Mouse (Mus musculus) hindbrain, postnatal 0 days (tissue): ENCODE results near the gene Cct4. TPM values are rescaled to one million over a fixed set of nuclear protein-coding genes. Genes with fewer than 3 reads are reported as not detected.

ENCODE experiments used
- ATAC-seq: fragments of 200-750 bp; cut with Nextera tagmentation; 2 replicates; pipeline ENCODE4 v1.8.0; 2017; ENCODE audit warnings: mild to moderate bottlenecking, moderate TSS enrichment, moderate library complexity
- DNase-seq: peaks from one replicate; pipeline ENCODE4 v3.0.0-alpha.2; 2015; ENCODE audit warnings: low spot score
- H3K27ac ChIP-seq: fragments of 300-500 bp; sonication (generic); 2 replicates; pipeline ENCODE4 v1.5.1; 2014; ENCODE audit warnings: mild to moderate bottlenecking
- H3K27me3 ChIP-seq: fragments of 300-500 bp; sonication (generic); 2 replicates; pipeline ENCODE4 v1.6.1; 2014; ENCODE audit warnings: low read length, mixed read lengths; ENCODE audit not compliant: insufficient read depth
- H3K36me3 ChIP-seq: fragments of 300-500 bp; sonication (generic); 2 replicates; pipeline ENCODE4 v1.6.1; 2014; ENCODE audit warnings: low read length, mixed read lengths; ENCODE audit not compliant: insufficient read depth
- H3K4me1 ChIP-seq: fragments of 300-500 bp; sonication (generic); 2 replicates; pipeline ENCODE4 v1.6.1; 2014; ENCODE audit warnings: antibody characterized with exemption, low read length, mixed read lengths; ENCODE audit not compliant: insufficient read depth
- H3K4me2 ChIP-seq: fragments of 300-500 bp; sonication (generic); 2 replicates; pipeline ENCODE4 v1.6.1; 2014; ENCODE audit warnings: low read depth, mild to moderate bottlenecking, low read length, moderate library complexity, mixed read lengths
- H3K4me3 ChIP-seq: fragments of 300-500 bp; sonication (generic); 2 replicates; pipeline ENCODE4 v1.5.1; 2014; ENCODE audit warnings: low read length
- H3K9ac ChIP-seq: fragments of 300-500 bp; sonication (generic); replicated peaks from 2 replicates; pipeline ENCODE4 v1.6.1; 2014; ENCODE audit warnings: mild to moderate bottlenecking, low read length, moderate library complexity, mixed read lengths
- H3K9me3 ChIP-seq: fragments of 300-500 bp; sonication (generic); 2 replicates; pipeline ENCODE4 v1.6.1; 2016; ENCODE audit warnings: low read length, mixed read lengths
- CTCF ChIP-seq: IDR thresholded peaks from 2 replicates; pipeline ENCODE4 v1.5.1; 2016; ENCODE audit warnings: antibody characterized with exemption, control low read depth, low read depth
- WGBS: fragments of 180-500 bp; shearing (Covaris S2); extraction: QIAGEN DNeasy Blood & Tissue Kit; methylation state at CpG from one replicate; pipeline ENCODE4 v1.1.7; 2014; 5-methylcytosine and 5-hydroxymethylcytosine counted together
- polyA plus RNA-seq: library from polyadenylated mRNA; unstranded; fragments of >200 nt; fragmentation: Nextera tagmentation; extraction: Ambion mirVana; gene quantifications from 2 replicates; pipeline ENCODE4 v1.2.1, GENCODE M21; 2015
- total RNA-seq: library from RNA; depleted of rRNA; stranded (reverse); fragments of >200 nt; gene quantifications from 2 replicates; pipeline ENCODE4 v1.2.3, GENCODE M21; 2014

Cct4 gene
- total and polyA plus RNA-seq, 2 experiments from 2014 or later: 143 to 220 TPM

DNA sequence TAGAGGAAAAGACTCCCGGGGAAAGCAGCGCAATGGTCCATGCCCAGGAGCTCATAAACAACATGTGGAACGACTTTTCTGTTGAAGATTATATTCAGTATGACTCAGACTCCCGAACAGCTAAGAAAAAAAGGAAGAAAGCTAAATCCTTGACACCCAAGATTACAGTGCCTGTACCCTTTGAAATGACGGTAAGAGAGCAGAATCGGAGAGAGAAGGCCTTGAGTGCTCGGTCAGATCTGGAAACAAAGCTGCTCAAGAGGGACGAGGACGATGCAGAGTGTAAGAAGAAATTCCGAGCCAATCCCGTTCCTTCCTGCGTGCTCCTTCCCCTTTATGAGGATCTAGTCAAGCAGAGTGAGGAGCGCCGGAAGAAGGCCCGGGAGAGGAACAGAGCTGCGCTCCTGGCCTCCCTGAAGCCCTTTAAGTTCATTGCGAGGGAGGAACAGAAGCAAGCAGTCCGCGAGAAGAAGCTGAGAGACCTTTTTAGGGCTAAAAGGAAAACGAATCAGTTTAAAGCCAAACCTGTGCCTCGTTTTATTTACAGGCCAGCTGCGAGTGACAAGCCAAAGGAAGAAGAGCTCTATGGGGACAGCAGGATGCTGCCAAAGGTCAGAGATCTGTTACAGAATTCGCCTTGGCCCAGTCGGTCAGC is 29.9 kb downstream of the Cct4 start:
- H3K9me3 ChIP-seq: no peaks in the 10 kb centered on the region
- no peak overlapping the region for H3K9ac ChIP-seq
- H3K4me2 ChIP-seq: no peak overlapping the region
- no peaks in the 10 kb centered on the region for H3K4me1 ChIP-seq
- no peak for TF ChIP-seq CTCF
- no peaks in the 10 kb centered on the region for H3K27me3 ChIP-seq
- no peak overlapping the region for H3K4me3 ChIP-seq
- no peaks in the 10 kb centered on the region for H3K36me3 ChIP-seq
- ATAC-seq (no peak), DNase-seq (no peak)
- 68% methylated on average over 24 of the region's 24 CpGs for WGBS
- H3K27ac ChIP-seq: no peak overlapping the region

DNA sequence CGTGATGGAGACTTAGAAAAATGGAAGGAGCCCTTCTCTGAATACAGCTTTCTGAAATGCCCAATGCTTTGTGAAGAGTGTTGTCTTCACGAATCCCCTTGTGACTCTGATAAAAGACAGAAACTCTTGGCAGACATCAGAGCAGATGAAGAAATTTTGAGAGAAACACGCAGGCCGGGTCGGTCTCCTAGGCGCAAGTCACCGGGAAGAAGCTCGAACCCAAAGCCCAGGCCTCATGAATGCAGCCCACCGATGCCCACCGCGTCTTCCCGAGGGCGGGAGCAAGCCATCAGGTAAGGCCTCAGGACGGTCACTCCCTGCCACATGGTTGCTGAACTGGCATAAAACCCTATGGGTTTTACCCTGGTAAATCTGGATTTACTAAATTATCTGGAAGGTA is 30.5 kb downstream of the Cct4 start:
- WGBS: 94% methylated on average over 14 of the region's 14 CpGs
- no peak for DNase-seq
- Histone ChIP-seq H3K27ac (no peak overlapping the region), H3K27me3 (no peaks in the 10 kb centered on the region), H3K9ac (no peak overlapping the region), H3K4me3 (no peak overlapping the region), H3K9me3 (no peaks in the 10 kb centered on the region), H3K36me3 (no peaks in the 10 kb centered on the region), H3K4me2 (no peak overlapping the region), H3K4me1 (no peaks in the 10 kb centered on the region)
- no peak for TF ChIP-seq CTCF
- no peak for ATAC-seq

DNA sequence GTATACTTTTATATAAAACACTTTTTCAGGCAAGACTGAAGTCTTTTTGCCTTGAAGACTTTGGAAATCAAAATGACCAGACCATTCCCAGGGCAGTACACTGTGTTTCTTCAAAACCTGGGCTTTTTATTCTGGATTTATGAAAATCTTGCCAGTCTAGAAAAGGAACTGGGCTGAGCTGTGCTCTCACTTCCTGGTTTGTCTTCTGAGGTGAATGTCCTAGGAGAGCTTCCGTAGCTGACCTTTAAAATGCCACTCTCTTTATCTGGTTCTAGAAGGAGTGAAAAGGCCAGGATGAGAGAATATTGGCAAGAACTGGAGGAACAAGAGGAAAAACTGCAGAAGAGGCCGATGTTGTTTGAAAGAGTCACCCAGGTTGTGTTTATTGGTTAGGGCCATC is 32.8 kb downstream of the Cct4 start:
- Histone ChIP-seq H3K4me3 (no peak overlapping the region), H3K4me1 (no peaks in the 10 kb centered on the region), H3K27ac (no peak overlapping the region), H3K36me3 (no peaks in the 10 kb centered on the region), H3K9ac (no peak overlapping the region), H3K27me3 (no peaks in the 10 kb centered on the region), H3K9me3 (no peaks in the 10 kb centered on the region), H3K4me2 (no peak overlapping the region)
- 95% methylated on average over 2 of the region's 2 CpGs for WGBS
- no peak for DNase-seq
- no peak for TF ChIP-seq CTCF
- ATAC-seq: no peak

DNA sequence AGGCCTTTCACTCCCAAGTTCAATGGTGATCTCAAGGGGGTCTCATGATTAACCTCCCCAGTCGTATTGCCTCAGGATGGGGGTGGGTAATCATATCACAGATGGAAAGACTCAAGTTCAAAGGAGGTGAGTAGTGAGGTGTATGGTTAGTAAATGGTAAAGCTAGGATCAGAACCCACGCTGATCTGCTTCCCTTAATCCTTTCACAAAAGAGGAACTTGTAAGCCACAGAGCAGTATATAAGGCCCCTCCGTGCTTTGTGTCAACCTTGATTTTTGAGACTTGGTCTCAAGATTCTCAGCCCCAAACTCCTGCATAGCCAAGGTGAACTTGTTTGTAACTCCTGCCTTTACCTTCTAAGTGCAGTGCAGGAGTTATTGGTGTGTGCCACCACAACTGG is 33.9 kb downstream of the Cct4 start:
- no peak for ATAC-seq
- Histone ChIP-seq H3K4me1 (no peaks in the 10 kb centered on the region), H3K4me2 (no peak overlapping the region), H3K4me3 (no peak overlapping the region), H3K36me3 (no peaks in the 10 kb centered on the region), H3K9me3 (no peaks in the 10 kb centered on the region), H3K27ac (no peak overlapping the region), H3K27me3 (no peaks in the 10 kb centered on the region), H3K9ac (no peak overlapping the region)
- TF ChIP-seq CTCF: no peak
- DNase-seq: no peak
- WGBS: 76% methylated on average over 3 of the region's 3 CpGs

DNA sequence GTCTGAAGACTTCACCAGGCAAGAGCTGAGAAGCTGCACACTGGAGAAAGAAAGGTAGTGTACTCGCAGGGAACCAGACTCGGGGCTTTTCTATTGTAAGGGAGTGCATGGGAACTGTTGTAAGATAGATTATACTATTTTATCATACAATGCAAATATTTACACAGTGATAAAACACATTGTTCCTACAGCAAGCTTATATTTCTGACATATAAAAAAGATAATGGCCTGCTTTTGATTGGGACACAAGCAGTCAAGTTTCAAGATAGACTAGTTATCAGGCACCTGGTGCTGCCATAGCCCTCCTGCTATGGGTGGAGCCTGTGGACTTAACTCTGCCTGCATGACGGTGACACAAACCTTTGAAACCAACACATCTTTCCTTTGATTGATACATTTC is 38.6 kb downstream of the Cct4 start:
- Histone ChIP-seq H3K27me3 (no peaks in the 10 kb centered on the region), H3K27ac (no peak overlapping the region), H3K36me3 (no peaks in the 10 kb centered on the region), H3K9me3 (no peaks in the 10 kb centered on the region), H3K4me2 (no peak overlapping the region), H3K9ac (no peak overlapping the region), H3K4me3 (no peak overlapping the region), H3K4me1 (no peaks in the 10 kb centered on the region)
- 77% methylated on average over 3 of the region's 3 CpGs for WGBS
- no peak for TF ChIP-seq CTCF
- DNase-seq (no peak), ATAC-seq (no peak)

DNA sequence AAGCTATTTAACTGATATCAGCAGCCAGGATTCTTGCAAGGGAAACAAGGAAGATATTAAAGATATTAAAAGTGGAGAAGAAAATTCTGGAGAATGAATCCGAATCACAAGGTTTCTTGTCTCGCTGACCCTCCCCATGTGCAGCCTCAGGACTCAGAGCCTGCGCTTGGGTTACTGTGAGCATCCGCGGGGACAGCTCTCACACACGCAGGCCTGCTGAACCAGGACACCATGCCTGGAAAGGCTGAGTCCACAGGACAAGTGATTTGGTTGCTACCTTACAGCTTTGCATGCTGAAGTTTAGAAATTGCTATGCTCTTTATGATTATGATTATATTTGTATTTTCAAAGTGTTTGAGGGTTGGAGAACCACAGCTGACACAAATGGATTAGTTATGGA is 39.1 kb downstream of the Cct4 start:
- 85% methylated on average over 6 of the region's 6 CpGs for WGBS
- H3K9me3 ChIP-seq: no peaks in the 10 kb centered on the region
- no peak overlapping the region for H3K9ac ChIP-seq
- no peak for DNase-seq
- TF ChIP-seq CTCF: no peak
- ATAC-seq: no peak
- no peak overlapping the region for H3K4me2 ChIP-seq
- no peak overlapping the region for H3K4me3 ChIP-seq
- H3K27ac ChIP-seq: no peak overlapping the region
- H3K4me1 ChIP-seq: no peaks in the 10 kb centered on the region
- H3K27me3 ChIP-seq: no peaks in the 10 kb centered on the region
- no peaks in the 10 kb centered on the region for H3K36me3 ChIP-seq

DNA sequence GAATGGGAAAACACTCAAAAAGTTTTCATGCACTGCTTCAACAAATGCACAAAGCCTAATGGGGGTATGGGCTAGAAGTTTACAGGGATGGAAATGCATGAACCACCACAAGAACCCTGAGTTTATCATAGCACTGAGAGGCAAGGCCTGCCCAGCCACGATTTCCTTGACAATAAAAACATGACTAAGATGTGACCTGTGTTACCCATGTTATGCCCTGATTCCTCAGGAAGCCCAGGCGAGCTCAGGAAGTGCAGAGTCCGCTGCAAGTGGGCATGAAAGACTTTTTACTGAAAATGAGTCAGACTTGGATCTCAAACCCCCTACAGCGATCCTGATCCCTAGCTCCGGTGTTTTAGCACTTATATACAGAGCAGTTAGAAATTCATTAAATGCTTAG is 56.9 kb downstream of the Cct4 start:
- Histone ChIP-seq H3K27me3 (no peaks in the 10 kb centered on the region), H3K36me3 (no peaks in the 10 kb centered on the region), H3K4me3 (no peak overlapping the region), H3K9me3 (no peaks in the 10 kb centered on the region), H3K4me2 (no peak overlapping the region), H3K27ac (no peak overlapping the region), H3K9ac (no peak overlapping the region), H3K4me1 (no peaks in the 10 kb centered on the region)
- DNase-seq (no peak), ATAC-seq (no peak)
- no peak for TF ChIP-seq CTCF
- WGBS: 68% methylated on average over 5 of the region's 5 CpGs
